Comparison of ENCODE assay signal across 22 mouse cellular contexts in the genomic region with DNA sequence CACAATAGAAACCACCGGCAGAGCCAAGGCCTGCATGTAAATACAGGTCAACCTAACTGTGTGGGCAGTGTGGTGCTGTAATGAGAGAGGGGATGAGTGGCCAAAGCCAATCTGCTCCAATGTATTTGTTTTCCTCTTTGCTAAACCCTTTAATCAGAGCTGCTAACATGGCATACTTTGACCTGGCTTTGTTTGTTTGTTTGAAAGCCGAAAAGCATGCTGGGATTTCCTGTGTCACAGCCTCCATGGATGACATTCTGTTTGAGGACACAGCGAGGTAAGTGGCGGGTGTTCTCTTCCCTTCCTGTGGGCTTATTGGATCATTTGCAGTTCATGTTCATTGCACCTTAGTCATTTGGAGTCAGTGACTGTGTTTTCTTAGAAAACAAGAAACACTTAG. TPM values are rescaled to one million over a fixed set of nuclear protein-coding genes. Genes with fewer than 3 reads are reported as not detected.
"Had no signal": no experiment of that assay in that cellular context is flagged by ENCODE, and none has a peak within 500 bp of the region (broad histone marks: within the 10 kb centered on the region; RNA-seq: fewer than 3 reads in every experiment).

No protein-coding gene starts in this region.

- ATAC-seq: intestine, embryonic 15.5 days; midbrain, embryonic 15.5 days had no signal

- H3K9ac ChIP-seq: intestine, embryonic 15.5 days; limb, embryonic 12.5 days; limb, embryonic 15.5 days; lung, embryonic 15.5 days; midbrain, embryonic 12.5 days; midbrain, embryonic 15.5 days; neural tube, embryonic 12.5 days; neural tube, embryonic 15.5 days had no signal

- H3K4me3 ChIP-seq: intestine, embryonic 15.5 days; limb, embryonic 12.5 days; limb, embryonic 15.5 days; lung, embryonic 15.5 days; megakaryocyte, embryonic 14.5 days; midbrain, embryonic 12.5 days; midbrain, embryonic 15.5 days; neural tube, embryonic 12.5 days; neural tube, embryonic 15.5 days had no signal

- H3K9me3 ChIP-seq: intestine, embryonic 15.5 days; limb, embryonic 12.5 days; limb, embryonic 15.5 days; lung, embryonic 15.5 days; midbrain, embryonic 12.5 days; midbrain, embryonic 15.5 days; neural tube, embryonic 12.5 days; neural tube, embryonic 15.5 days had no signal

- DNase-seq: kidney, adult 18-20 months; left cerebral cortex, postnatal 4 days; lung, adult 18-20 months; lung, postnatal 10 days; lung, postnatal 36 days; right cerebral cortex, adult 18-20 months; right cerebral cortex, postnatal 14 days; right cerebral cortex, postnatal 4 days; thymus, adult 2 months; thymus, postnatal 25 days had no signal

- H3K27me3 ChIP-seq: intestine, embryonic 15.5 days; limb, embryonic 12.5 days; limb, embryonic 15.5 days; lung, embryonic 15.5 days; midbrain, embryonic 12.5 days; midbrain, embryonic 15.5 days; neural tube, embryonic 12.5 days; neural tube, embryonic 15.5 days had no signal

- H3K27ac ChIP-seq: intestine, embryonic 15.5 days; limb, embryonic 12.5 days; limb, embryonic 15.5 days; lung, embryonic 15.5 days; midbrain, embryonic 12.5 days; midbrain, embryonic 15.5 days; neural tube, embryonic 12.5 days; neural tube, embryonic 15.5 days; stomach, postnatal 0 days had no signal

- H3K4me1 ChIP-seq: intestine, embryonic 15.5 days; limb, embryonic 12.5 days; lung, embryonic 15.5 days; midbrain, embryonic 12.5 days; midbrain, embryonic 15.5 days; neural tube, embryonic 12.5 days; neural tube, embryonic 15.5 days had no signal

- H3K36me3 ChIP-seq: intestine, embryonic 15.5 days; limb, embryonic 12.5 days; limb, embryonic 15.5 days; lung, embryonic 15.5 days; midbrain, embryonic 12.5 days; midbrain, embryonic 15.5 days; neural tube, embryonic 12.5 days; neural tube, embryonic 15.5 days had no signal

- H3K4me2 ChIP-seq: intestine, embryonic 15.5 days; limb, embryonic 12.5 days; limb, embryonic 15.5 days; lung, embryonic 15.5 days; midbrain, embryonic 12.5 days; midbrain, embryonic 15.5 days; neural tube, embryonic 12.5 days; neural tube, embryonic 15.5 days had no signal

RNA-seq across cellular contexts. Expression of gene Acot12, which starts 8.7 kb away (rescaled TPM):
- polyA plus RNA-seq: limb, embryonic 12.5 days; limb, embryonic 15.5 days; lung, embryonic 15.5 days; midbrain, embryonic 12.5 days; neural tube, embryonic 12.5 days; stomach, embryonic 14.5 days; urinary bladder, adult 2 months had no signal
